Mouse (Mus musculus) myocyte (in vitro differentiated cells): ENCODE measurements around the gene Btrc. TPM values are rescaled to one million over a fixed set of nuclear protein-coding genes. Genes with fewer than 3 reads are reported as not detected.

ENCODE experiments used
- H3K27me3 ChIP-seq: one replicate; pipeline ENCODE4 v1.6.1; 2011; ENCODE audit not compliant: control insufficient read depth, insufficient read depth, insufficient read length
- H3K36me3 ChIP-seq: one replicate; pipeline ENCODE4 v1.6.1; 2011; ENCODE audit not compliant: control insufficient read depth, insufficient read depth
- H3K4me2 ChIP-seq: one replicate; pipeline ENCODE4 v1.6.1; 2011; ENCODE audit warnings: low read depth, control low read depth
- H3K4me3 ChIP-seq: one replicate; pipeline ENCODE4 v1.5.1; 2011; ENCODE audit warnings: mild to moderate bottlenecking, control low read depth, moderate library complexity
- H3K79me2 ChIP-seq: one replicate; pipeline ENCODE4 v1.6.1; 2011; ENCODE audit not compliant: control insufficient read depth, insufficient read depth
- H3ac ChIP-seq: one replicate; pipeline ENCODE4 v1.6.1; 2011; ENCODE audit not compliant: control insufficient read depth, insufficient read length
- CEBPB ChIP-seq: IDR thresholded peaks from 2 replicates; pipeline ENCODE4 v1.6.1; 2011; ENCODE audit warnings: mild to moderate bottlenecking, moderate library complexity; ENCODE audit not compliant: poor library complexity, insufficient read depth, severe bottlenecking
- E2F4 ChIP-seq: IDR thresholded peaks from one replicate; pipeline ENCODE4 v1.6.1; 2011; ENCODE audit warnings: mild to moderate bottlenecking, control low read depth, moderate library complexity; ENCODE audit not compliant: insufficient read depth
- MAX ChIP-seq: IDR thresholded peaks from one replicate; pipeline ENCODE4 v1.6.1; 2011; ENCODE audit warnings: low read depth, mild to moderate bottlenecking, control low read depth
- MYOD1 ChIP-seq, 3 experiments: IDR thresholded peaks; one replicate each; pipeline ENCODE4 v1.6.1; 2011; ENCODE audit warnings: control low read depth in 2 of 3, low read depth in 2 of 3, mild to moderate bottlenecking in 2 of 3, moderate library complexity in 1 of 3; ENCODE audit not compliant: insufficient read length in 2 of 3, control insufficient read depth in 1 of 3
- MYOG ChIP-seq, 3 experiments: IDR thresholded peaks; one replicate each; pipeline ENCODE4 v1.6.1; 2011; ENCODE audit warnings: control low read depth in 2 of 3, low read depth in 2 of 3, mild to moderate bottlenecking in 2 of 3; ENCODE audit not compliant: insufficient read length in 2 of 3, control insufficient read depth in 1 of 3, insufficient read depth in 1 of 3
- POLR2A ChIP-seq: IDR thresholded peaks from one replicate; pipeline ENCODE4 v1.6.1; 2011; ENCODE audit warnings: low read depth, mild to moderate bottlenecking, control low read depth, moderate library complexity; ENCODE audit not compliant: insufficient read length
- POLR2AphosphoS2 ChIP-seq: IDR thresholded peaks from one replicate; pipeline ENCODE4 v1.6.1; 2011; ENCODE audit warnings: low read depth, control low read depth; ENCODE audit not compliant: insufficient read length
- REST ChIP-seq: IDR thresholded peaks from one replicate; pipeline ENCODE4 v1.6.1; 2011; ENCODE audit warnings: mild to moderate bottlenecking, control low read depth, moderate library complexity; ENCODE audit not compliant: insufficient read depth, insufficient read length
- SRF ChIP-seq: IDR thresholded peaks from one replicate; pipeline ENCODE4 v1.6.1; 2011; ENCODE audit warnings: low read depth; ENCODE audit not compliant: control insufficient read depth, insufficient read length
- TCF12 ChIP-seq: IDR thresholded peaks from one replicate; pipeline ENCODE4 v1.6.1; 2011; ENCODE audit warnings: mild to moderate bottlenecking, control low read depth; ENCODE audit not compliant: poor library complexity, insufficient read depth, severe bottlenecking
- TCF3 ChIP-seq: IDR thresholded peaks from one replicate; pipeline ENCODE4 v1.6.1; 2011; ENCODE audit warnings: low read depth, control low read depth; ENCODE audit not compliant: insufficient read length
- USF1 ChIP-seq: IDR thresholded peaks from one replicate; pipeline ENCODE4 v1.6.1; 2011; ENCODE audit warnings: low read depth, mild to moderate bottlenecking, control low read depth, moderate library complexity
- polyA plus RNA-seq: library from polyadenylated mRNA; unstranded; fragments of >200 nt; fragmentation: generic; extraction: Trizol; gene quantifications from one replicate; pipeline ENCODE4 v1.2.1, GENCODE M21; 2012; ENCODE audit warnings: missing spikeins

The Btrc gene
- polyA plus RNA-seq = 17.0 TPM

DNA sequence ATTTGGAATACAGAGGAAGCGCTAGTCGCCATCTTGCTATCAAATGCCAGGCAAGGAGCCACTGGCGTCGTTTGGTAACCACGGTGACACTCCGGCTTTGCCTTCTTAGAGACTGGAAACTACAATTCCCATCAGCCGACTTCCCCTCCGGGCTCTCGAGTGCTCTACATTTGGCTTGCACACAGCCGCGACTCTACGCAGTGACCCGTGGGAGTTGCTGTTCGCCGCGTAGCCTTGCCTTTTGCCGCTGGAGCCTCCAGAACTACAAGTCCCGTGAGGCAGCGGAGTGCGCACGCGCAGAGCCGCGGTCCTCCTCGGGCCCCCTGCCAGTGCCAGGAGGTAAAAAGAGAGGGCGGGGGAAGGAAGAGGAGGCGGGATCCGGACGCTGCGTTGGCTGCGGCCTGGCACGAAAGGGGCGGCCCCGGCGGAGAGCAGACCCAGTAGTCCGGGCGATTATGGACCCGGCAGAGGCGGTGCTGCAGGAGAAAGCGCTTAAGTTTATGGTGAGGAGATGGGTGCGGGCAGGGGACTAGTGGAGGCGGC is at the start of gene Btrc:
Gene Btrc, plus strand, starts transcription at position 351 of the 543 bp plus-strand sequence.
- Histone ChIP-seq H3K27me3 (peaks cover 9% of the 10 kb centered on the region), H3K36me3 (no peaks in the 10 kb centered on the region), H3K4me3 (peak within 1 kb of the TSS; percentile 49), H3K79me2 (no peaks in the 10 kb centered on the region), H3K4me2 (peak within 1 kb of the TSS; percentile 63), H3ac (peak within 1 kb of the TSS; percentile 79)
- peak; percentile 5 for TF ChIP-seq E2F4
- no peak for TF ChIP-seq REST
- TF ChIP-seq POLR2AphosphoS2 = peak; percentile 56
- peak; percentile 60 for TF ChIP-seq POLR2A
- TF ChIP-seq SRF = peak; percentile 90

DNA sequence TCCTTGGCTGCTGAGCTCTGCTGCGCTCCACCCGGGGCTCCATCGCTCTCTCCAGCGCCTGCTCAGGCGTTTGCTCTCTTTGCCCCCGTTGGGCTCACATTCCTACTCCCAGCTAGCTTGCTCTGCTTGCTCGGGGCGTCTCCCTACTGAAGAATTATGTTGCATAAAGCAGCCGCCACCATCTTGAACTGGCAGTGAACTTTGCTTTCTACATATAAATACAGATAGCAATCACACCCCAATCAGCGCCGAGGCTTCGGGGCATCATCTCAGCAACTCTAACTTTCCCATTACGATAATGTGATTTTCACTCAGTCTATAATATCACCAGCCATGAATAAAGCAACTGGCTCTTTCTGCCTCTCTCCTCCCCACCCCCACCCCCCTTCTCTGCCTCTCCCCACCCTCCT is 46.1 kb upstream of the Btrc start:
- no peaks in the 10 kb centered on the region for H3K36me3 ChIP-seq
- H3K27me3 ChIP-seq = peaks cover 14% of the 10 kb centered on the region
- TF ChIP-seq MYOG (IDR thresholded peaks at IDR 0.05; ENCODE audit: control insufficient read depth in 1 of 3, insufficient read depth in 1 of 3, insufficient read length in 2 of 3, low read depth in 2 of 3) = no peak
- no peak for TF ChIP-seq CEBPB
- TF ChIP-seq REST = no peak
- no peak for TF ChIP-seq MYOD1 (IDR thresholded peaks at IDR 0.05; ENCODE audit: control insufficient read depth in 1 of 3, insufficient read length in 2 of 3, low read depth in 2 of 3)
- TF ChIP-seq USF1 = no peak
- TF ChIP-seq MAX = no peak
- TF ChIP-seq E2F4 = no peak
- TF ChIP-seq TCF12 = no peak
- no peak for TF ChIP-seq POLR2A
- TF ChIP-seq POLR2AphosphoS2 = no peak
- TF ChIP-seq SRF = no peak
- TF ChIP-seq TCF3 = no peak
- no peak overlapping the region for H3K4me2 ChIP-seq
- H3K79me2 ChIP-seq = no peaks in the 10 kb centered on the region
- H3ac ChIP-seq = no peak overlapping the region
- H3K4me3 ChIP-seq = no peak overlapping the region

- H3K27me3 ChIP-seq = peaks cover 14% of the 10 kb centered on the region
- no peaks in the 10 kb centered on the region for H3K79me2 ChIP-seq
- no peak overlapping the region for H3ac ChIP-seq
- H3K4me3 ChIP-seq = no peak overlapping the region
- H3K4me2 ChIP-seq = no peak overlapping the region
- TF ChIP-seq POLR2A (no peak), MYOG (IDR thresholded peaks at IDR 0.05; ENCODE audit: control insufficient read depth in 1 of 3, insufficient read depth in 1 of 3, insufficient read length in 2 of 3, low read depth in 2 of 3) (no peak), SRF (no peak), POLR2AphosphoS2 (no peak), CEBPB (no peak), MYOD1 (IDR thresholded peaks at IDR 0.05; ENCODE audit: control insufficient read depth in 1 of 3, insufficient read length in 2 of 3, low read depth in 2 of 3) (no peak), E2F4 (no peak), TCF12 (no peak)
- H3K36me3 ChIP-seq = no peaks in the 10 kb centered on the region
Observed at GRCm38 (mm10) chr19:45321062-45321461, 42.5 kb upstream of the Btrc start.

DNA sequence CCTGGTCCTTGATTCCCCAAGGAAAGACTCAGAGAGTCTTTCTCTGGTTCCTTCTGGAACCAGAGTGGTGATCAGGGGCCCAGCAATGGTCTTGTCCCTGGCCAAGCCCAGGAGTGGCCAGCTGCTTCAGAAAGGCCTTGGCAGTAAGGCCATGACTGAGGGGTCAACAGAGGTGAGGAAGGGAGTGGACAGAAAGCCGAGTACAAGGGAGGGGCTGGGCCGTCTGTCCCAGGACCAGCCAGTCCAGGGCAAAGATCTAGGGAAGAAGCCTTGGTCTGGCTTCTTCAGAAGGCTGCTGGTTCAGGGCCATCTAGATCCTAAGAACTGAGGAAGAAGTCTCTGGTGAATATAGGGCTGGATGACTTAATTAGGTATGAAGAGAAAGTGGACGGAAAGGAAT is 34.5 kb upstream of the Btrc start:
- no peaks in the 10 kb centered on the region for H3K79me2 ChIP-seq
- peaks cover 48% of the 10 kb centered on the region for H3K27me3 ChIP-seq
- TF ChIP-seq POLR2A (no peak), CEBPB (no peak), MYOD1 (IDR thresholded peaks at IDR 0.05; ENCODE audit: control insufficient read depth in 1 of 3, insufficient read length in 2 of 3, low read depth in 2 of 3) (no peak), TCF12 (no peak), MAX (no peak), MYOG (IDR thresholded peaks at IDR 0.05; ENCODE audit: control insufficient read depth in 1 of 3, insufficient read depth in 1 of 3, insufficient read length in 2 of 3, low read depth in 2 of 3) (no peak), POLR2AphosphoS2 (no peak), USF1 (no peak), SRF (no peak), E2F4 (no peak), TCF3 (no peak), REST (no peak)
- H3K4me2 ChIP-seq = no peak overlapping the region
- no peaks in the 10 kb centered on the region for H3K36me3 ChIP-seq
- H3K4me3 ChIP-seq = no peak overlapping the region
- H3ac ChIP-seq = no peak overlapping the region

- Histone ChIP-seq H3K4me3 (no peak overlapping the region), H3K4me2 (no peak overlapping the region), H3ac (no peak overlapping the region), H3K27me3 (peaks cover 48% of the 10 kb centered on the region), H3K79me2 (no peaks in the 10 kb centered on the region), H3K36me3 (no peaks in the 10 kb centered on the region)
- no peak for TF ChIP-seq MYOD1 (IDR thresholded peaks at IDR 0.05; ENCODE audit: control insufficient read depth in 1 of 3, insufficient read length in 2 of 3, low read depth in 2 of 3)
- no peak for TF ChIP-seq MYOG (IDR thresholded peaks at IDR 0.05; ENCODE audit: control insufficient read depth in 1 of 3, insufficient read depth in 1 of 3, insufficient read length in 2 of 3, low read depth in 2 of 3)
- TF ChIP-seq CEBPB = no peak
- no peak for TF ChIP-seq REST
- no peak for TF ChIP-seq MAX
- TF ChIP-seq USF1 = no peak
- no peak for TF ChIP-seq TCF3
- TF ChIP-seq POLR2A = no peak
- no peak for TF ChIP-seq TCF12
- TF ChIP-seq SRF = no peak
- TF ChIP-seq POLR2AphosphoS2 = no peak
- no peak for TF ChIP-seq E2F4
Observed at GRCm38 (mm10) chr19:45329748-45330298, 33.7 kb upstream of the Btrc start.
